Mouse (Mus musculus) layer of hippocampus, adult 2 months (tissue): ENCODE data around the gene Pkn1. TPM values are rescaled to one million over a fixed set of nuclear protein-coding genes. Genes with fewer than 3 reads are reported as not detected.

ENCODE experiments used
- DNase-seq, 2 experiments: peaks; one replicate each; pipeline ENCODE4 v3.0.0; 2022; ENCODE audit warnings: low spot score in 2 of 2
- H3K27ac ChIP-seq: fragments of 200-600 bp; 2 replicates; pipeline ENCODE4 v1.8.1; 2022
- H3K4me3 ChIP-seq: fragments of 200-600 bp; 2 replicates; pipeline ENCODE4 v1.8.1; 2022; ENCODE audit warnings: mild to moderate bottlenecking
- CTCF ChIP-seq: fragments of 200-600 bp; conservative IDR thresholded peaks from 2 replicates; pipeline ENCODE4 v1.8.1; 2022; ENCODE audit warnings: antibody characterized with exemption, mild to moderate bottlenecking, moderate library complexity
- total RNA-seq, 2 experiments: library from RNA; stranded (reverse); gene quantifications; 2 replicates each; pipeline ENCODE4 v1.2.3; 2021

The Pkn1 gene
- total RNA-seq, 2 experiments from 2014 or later, result 47.9 to 56.8 TPM

GRCm38 (mm10) chr8:83719048-83719447 is 20.1 kb upstream of the Pkn1 start:
- no peak for TF ChIP-seq CTCF
- H3K27ac ChIP-seq, result no peak overlapping the region
- H3K4me3 ChIP-seq, result no peak overlapping the region
- DNase-seq, result no peak

GRCm38 (mm10) chr8:83716563-83716962 is 17.6 kb upstream of the Pkn1 start:
- Histone ChIP-seq H3K4me3 (no peak overlapping the region; the same call in 1 of the 2 replicates), H3K27ac (no peak overlapping the region)
- no peak for DNase-seq
- no peak for TF ChIP-seq CTCF

GRCm38 (mm10) chr8:83715771-83716170 is 16.8 kb upstream of the Pkn1 start:
- TF ChIP-seq CTCF, result no peak
- no peak for DNase-seq
- Histone ChIP-seq H3K4me3 (peak overlapping the region; percentile 95), H3K27ac (peak overlapping the region; percentile 98)

- Histone ChIP-seq H3K4me3 (peak within 1 kb of the TSS; percentile 95), H3K27ac (peak within 1 kb of the TSS; percentile 98)
- DNase-seq, result peak; percentile 93 to 98
- TF ChIP-seq CTCF, result peak; percentile 33; the same call in 1 of the 2 replicates
These were observed 16.2 kb upstream of the Pkn1 start, which contains the start of gene Ddx39 for GRCm38 (mm10) chr8:83715031-83715690. TSS of gene Ddx39 (plus strand) at chr8:83715177.

GRCm38 (mm10) chr8:83714676-83715030 is 15.7 kb upstream of the Pkn1 start:
- Histone ChIP-seq H3K4me3 (peak overlapping the region; percentile 95), H3K27ac (peak overlapping the region; percentile 98)
- TF ChIP-seq CTCF, result no peak
- DNase-seq, result no peak

- H3K4me3 ChIP-seq, result no peak overlapping the region
- DNase-seq, result no peak
- no peak overlapping the region for H3K27ac ChIP-seq
- TF ChIP-seq CTCF, result no peak
These were observed 8.6 kb upstream of the Pkn1 start for GRCm38 (mm10) chr8:83707554-83707953.

- no peak for DNase-seq
- TF ChIP-seq CTCF, result no peak
- H3K27ac ChIP-seq, result no peak overlapping the region
- H3K4me3 ChIP-seq, result no peak overlapping the region
These were observed 7.4 kb upstream of the Pkn1 start for GRCm38 (mm10) chr8:83706411-83706810.

- no peak for TF ChIP-seq CTCF
- Histone ChIP-seq H3K27ac (no peak overlapping the region), H3K4me3 (no peak overlapping the region)
- DNase-seq, result no peak
These were observed 4.4 kb upstream of the Pkn1 start for GRCm38 (mm10) chr8:83703426-83703825.

- Histone ChIP-seq H3K4me3 (no peak overlapping the region), H3K27ac (no peak overlapping the region)
- DNase-seq, result no peak
- TF ChIP-seq CTCF, result no peak
These were observed 1.6 kb upstream of the Pkn1 start for GRCm38 (mm10) chr8:83700423-83701085.

- Histone ChIP-seq H3K4me3 (peak overlapping the region; percentile 97), H3K27ac (peak overlapping the region; percentile 96)
- no peak for DNase-seq
- no peak for TF ChIP-seq CTCF
These were observed 587 bp upstream of the Pkn1 start for GRCm38 (mm10) chr8:83699566-83699965.

GRCm38 (mm10) chr8:83698291-83698660 is 703 bp downstream of the Pkn1 start:
- Histone ChIP-seq H3K4me3 (peak overlapping the region; percentile 97), H3K27ac (peak overlapping the region; percentile 96)
- no peak for TF ChIP-seq CTCF
- no peak for DNase-seq

GRCm38 (mm10) chr8:83697374-83698220 is 1.4 kb downstream of the Pkn1 start:
- Histone ChIP-seq H3K4me3 (peak overlapping the region; percentile 97), H3K27ac (peak overlapping the region; percentile 96)
- TF ChIP-seq CTCF, result no peak
- DNase-seq, result no peak
